Mouse (Mus musculus): Measurements from ENCODE around the gene Disc1.

- TF ChIP-seq TAL1 (IDR thresholded peaks at IDR 0.05; ENCODE audit: low read length) (no peak), GATA1 (IDR thresholded peaks at IDR 0.05; ENCODE audit: low read length) (no peak)
These were observed 228.5 kb downstream of the Disc1 start for GRCm38 (mm10) chr8:125282531-125282930.

Measured in erythroblast, embryonic 14.5 days (primary cell).